Mouse (Mus musculus) ES-E14 (cell line): ENCODE results near the gene Pex7. TPM values are rescaled to one million over a fixed set of nuclear protein-coding genes. Genes with fewer than 3 reads are reported as not detected.

ENCODE experiments used
- DNase-seq: peaks from one replicate; pipeline ENCODE4 v3.0.0-alpha.2; 2013; ENCODE audit warnings: low read depth, low spot score
- H3K27ac ChIP-seq: 2 replicates; pipeline ENCODE4 v1.5.1; 2012; ENCODE audit warnings: low read depth, mild to moderate bottlenecking, low read length, moderate library complexity, mixed read lengths; ENCODE audit not compliant: poor library complexity, insufficient read depth, severe bottlenecking
- H3K36me3 ChIP-seq: 2 replicates; pipeline ENCODE4 v1.6.1; 2012; ENCODE audit warnings: mild to moderate bottlenecking, low read length, moderate library complexity, mixed read lengths; ENCODE audit not compliant: control insufficient read depth, poor library complexity, insufficient read depth, severe bottlenecking
- H3K4me1 ChIP-seq, 2 experiments: fragments of 150-350 bp in 1 of 2; sonication (generic) in 1 of 2; 2 replicates each; pipeline ENCODE4 v1.6.1; 2012; ENCODE audit warnings: low read length in 2 of 2, mild to moderate bottlenecking in 1 of 2, mixed read lengths in 1 of 2; ENCODE audit not compliant: control insufficient read depth in 2 of 2, insufficient read depth in 2 of 2, poor library complexity in 1 of 2
- H3K4me3 ChIP-seq, 2 experiments: fragments of 150-350 bp in 1 of 2; sonication (generic) in 1 of 2; 2 replicates each; pipeline ENCODE4 v1.5.1; 2012; ENCODE audit warnings: low read length in 2 of 2, low read depth in 1 of 2, mild to moderate bottlenecking in 1 of 2, mixed read lengths in 1 of 2; ENCODE audit not compliant: insufficient read depth in 1 of 2, poor library complexity in 1 of 2, severe bottlenecking in 1 of 2
- H3K9ac ChIP-seq: 2 replicates; pipeline ENCODE4 v1.6.1; 2012; ENCODE audit warnings: low read depth, mild to moderate bottlenecking, low read length, mixed read lengths; ENCODE audit not compliant: poor library complexity, insufficient read depth, severe bottlenecking
- H3K9me3 ChIP-seq: fragments of 150-350 bp; sonication (generic); 2 replicates; pipeline ENCODE4 v1.6.1; 2012; ENCODE audit warnings: low read depth, mild to moderate bottlenecking, low read length; ENCODE audit not compliant: control insufficient read depth, insufficient read depth
- CHD2 ChIP-seq: IDR thresholded peaks from 2 replicates; pipeline ENCODE4 v1.6.1; 2014; ENCODE audit warnings: mild to moderate bottlenecking, low read depth, low read length, inconsistent platforms
- HCFC1 ChIP-seq: IDR thresholded peaks from 2 replicates; pipeline ENCODE4 v1.6.1; 2012; ENCODE audit warnings: low read length, inconsistent platforms, borderline replicate concordance; ENCODE audit not compliant: insufficient read depth
- MAFK ChIP-seq: IDR thresholded peaks from 2 replicates; pipeline ENCODE4 v1.6.1; 2014; ENCODE audit warnings: mild to moderate bottlenecking, low read depth, low read length, inconsistent platforms; ENCODE audit not compliant: insufficient read depth
- ZC3H11A ChIP-seq: IDR thresholded peaks from 2 replicates; pipeline ENCODE4 v1.6.1; 2012; ENCODE audit warnings: low read depth, mild to moderate bottlenecking, inconsistent platforms, low read length, borderline replicate concordance
- ZNF384 ChIP-seq: IDR thresholded peaks from 2 replicates; pipeline ENCODE4 v1.6.1; 2012; ENCODE audit warnings: low read depth, low read length, inconsistent platforms
- in situ Hi-C, 2 experiments: fragments of 600-800 bp; cut with MboI; formaldehyde crosslinking; loops; one replicate each; pipeline ENCODE4 v1.15.1; 2025; ENCODE audit warnings: low sequenced_read_pairs in 2 of 2, inconsistent platforms in 1 of 2; ENCODE audit not compliant: unreplicated experiment in 2 of 2
- total RNA-seq: library from RNA; depleted of rRNA; stranded (reverse); fragments of 300-350 nt; gene quantifications from 2 replicates; pipeline ENCODE4 v1.2.3, GENCODE M21; 2012

Gene Pex7
- total RNA-seq, 1 experiment = 17.0 TPM

GRCm38 (mm10) chr10:19850544-19850997, 56.9 kb downstream of the Pex7 start:
- Histone ChIP-seq H3K9ac (peak overlapping the region; percentile 33; the same call in 1 of the 2 replicates), H3K9me3 (no peaks in the 10 kb centered on the region), H3K4me3 (peak overlapping the region; percentile 61 to 69), H3K36me3 (no peaks in the 10 kb centered on the region), H3K27ac (no peak overlapping the region), H3K4me1 (peaks cover 2% of the 10 kb centered on the region in 2 experiments; a peak in 2 of 4 replicates)
- no peak for DNase-seq
- in situ Hi-C loops = no loop called here
- no peak for TF ChIP-seq HCFC1
- TF ChIP-seq CHD2 = no peak
- TF ChIP-seq ZNF384 = no peak
- no peak for TF ChIP-seq MAFK
- TF ChIP-seq ZC3H11A = no peak

DNA sequence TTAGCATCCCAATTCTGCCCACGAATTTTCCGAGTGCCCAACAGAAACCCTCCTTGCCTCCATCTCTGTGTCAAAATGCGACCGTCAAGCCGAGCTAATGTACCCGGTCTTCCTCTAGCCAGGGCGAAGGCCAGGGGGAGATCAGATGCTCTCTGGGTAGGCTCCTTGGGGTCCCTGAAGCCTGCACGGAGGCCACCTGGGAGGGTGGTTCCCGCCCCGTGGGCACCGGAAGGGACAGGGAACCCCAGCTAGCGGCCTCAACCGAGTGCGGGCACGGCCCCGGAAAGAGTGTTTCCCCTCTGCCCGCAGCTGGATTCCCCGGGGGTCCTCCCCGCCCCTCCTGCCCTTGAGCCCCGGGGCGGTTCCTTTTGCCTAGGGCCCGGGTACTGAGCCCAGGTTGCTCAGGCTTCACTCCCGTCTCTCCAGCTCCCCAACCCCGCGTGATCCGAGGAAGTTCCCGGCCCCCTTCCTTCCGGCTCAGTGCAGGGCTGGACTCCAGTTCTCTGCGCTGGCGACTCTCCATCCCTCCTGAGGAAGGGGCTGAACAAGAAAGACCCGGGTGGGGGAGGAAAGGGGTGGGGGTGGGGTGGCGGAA, 57.6 kb downstream of the Pex7 start:
- H3K9ac ChIP-seq = peak overlapping the region; percentile 3; the same call in 1 of the 2 replicates
- H3K9me3 ChIP-seq = no peaks in the 10 kb centered on the region
- DNase-seq = no peak
- H3K36me3 ChIP-seq = no peaks in the 10 kb centered on the region
- peaks cover 2% of the 10 kb centered on the region in 2 experiments; a peak in 2 of 4 replicates for H3K4me1 ChIP-seq
- in situ Hi-C loops = no loop called here
- peak overlapping the region; percentile 61 to 69 for H3K4me3 ChIP-seq
- TF ChIP-seq HCFC1 (no peak), CHD2 (no peak), ZNF384 (no peak), MAFK (no peak), ZC3H11A (no peak)
- H3K27ac ChIP-seq = no peak overlapping the region

DNA sequence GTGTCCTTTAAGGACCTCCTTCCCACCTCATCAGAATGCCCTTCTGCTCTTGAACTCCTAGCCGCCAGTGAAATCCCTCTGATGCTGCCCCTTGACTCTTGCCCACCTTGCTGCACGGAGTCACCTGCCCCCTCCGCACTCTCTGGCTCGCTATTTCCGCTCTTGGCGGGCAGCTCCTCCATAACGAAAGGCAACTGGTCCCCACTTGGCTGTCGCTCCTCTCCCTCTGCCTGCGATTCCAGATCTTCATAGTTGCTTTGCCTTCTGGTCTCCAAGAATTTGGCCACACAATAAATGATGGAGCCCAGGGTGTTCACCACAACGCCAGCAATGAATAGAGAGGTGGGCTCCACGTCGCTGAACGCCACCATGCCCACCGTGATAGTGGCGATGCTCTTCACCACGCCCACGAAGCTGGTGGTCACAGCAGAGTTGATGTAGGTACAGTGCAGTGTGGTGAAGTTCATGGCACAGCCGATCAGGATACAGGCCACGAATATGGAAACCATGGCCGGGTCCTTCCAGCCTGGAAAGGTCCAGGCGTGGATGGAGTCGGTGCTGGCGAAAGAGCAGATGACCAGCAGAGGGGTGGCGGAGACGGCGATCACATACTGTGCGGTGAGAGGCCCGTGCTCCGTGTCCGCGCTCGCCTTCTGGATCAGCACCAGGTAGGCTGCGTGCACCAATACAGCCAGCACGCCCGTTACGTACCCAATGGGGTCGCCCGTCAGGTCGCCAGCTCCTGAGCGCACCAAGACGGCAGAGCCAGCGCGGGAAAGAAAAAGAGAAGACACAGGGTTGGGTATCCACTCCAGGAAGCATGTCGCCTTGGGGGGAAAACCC, 58.3 kb downstream of the Pex7 start:
- in situ Hi-C loops = no loop called here

DNA sequence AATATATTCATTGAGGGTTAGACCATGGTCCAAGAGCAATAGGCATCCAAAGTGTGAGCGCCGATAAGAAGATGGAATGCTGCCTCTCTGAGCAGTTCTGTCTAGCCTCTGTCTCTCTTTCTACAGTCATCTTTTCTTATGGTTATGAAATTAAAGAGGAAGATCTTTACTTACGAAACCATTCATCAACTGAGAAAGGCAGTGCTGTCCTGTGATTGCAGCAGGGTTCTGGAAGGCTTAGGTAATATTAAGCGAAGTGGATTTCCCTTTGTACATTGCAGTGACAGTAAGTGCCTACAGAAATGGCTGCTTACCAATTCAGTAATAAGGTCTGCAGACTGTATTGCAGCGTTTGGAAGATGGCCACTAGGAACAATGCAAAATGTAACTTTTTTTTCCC, 67.7 kb downstream of the Pex7 start:
- Histone ChIP-seq H3K27ac (no peak overlapping the region), H3K36me3 (no peaks in the 10 kb centered on the region), H3K9ac (no peak overlapping the region), H3K9me3 (no peaks in the 10 kb centered on the region), H3K4me3 (no peak overlapping the region), H3K4me1 (peaks cover 0 to 6% of the 10 kb centered on the region in 2 experiments; a peak in 2 of 4 replicates)
- in situ Hi-C loops = no loop called here
- DNase-seq = no peak
- TF ChIP-seq HCFC1 (no peak), CHD2 (no peak), ZC3H11A (no peak), MAFK (no peak), ZNF384 (no peak)

More for the DNA sequence above, 58.3 kb downstream of the Pex7 start:
- TF ChIP-seq ZC3H11A = no peak
- peaks cover 2 to 5% of the 10 kb centered on the region in 2 experiments; a peak in 2 of 4 replicates for H3K4me1 ChIP-seq
- no peak for DNase-seq
- no peak overlapping the region for H3K27ac ChIP-seq
- H3K9me3 ChIP-seq = no peaks in the 10 kb centered on the region
- H3K4me3 ChIP-seq = peak overlapping the region; percentile 61 to 69
- no peaks in the 10 kb centered on the region for H3K36me3 ChIP-seq
- peak overlapping the region; percentile 4; the same call in 1 of the 2 replicates for H3K9ac ChIP-seq
